Mouse (Mus musculus): Measurements from ENCODE around the gene Padi4.

DNA sequence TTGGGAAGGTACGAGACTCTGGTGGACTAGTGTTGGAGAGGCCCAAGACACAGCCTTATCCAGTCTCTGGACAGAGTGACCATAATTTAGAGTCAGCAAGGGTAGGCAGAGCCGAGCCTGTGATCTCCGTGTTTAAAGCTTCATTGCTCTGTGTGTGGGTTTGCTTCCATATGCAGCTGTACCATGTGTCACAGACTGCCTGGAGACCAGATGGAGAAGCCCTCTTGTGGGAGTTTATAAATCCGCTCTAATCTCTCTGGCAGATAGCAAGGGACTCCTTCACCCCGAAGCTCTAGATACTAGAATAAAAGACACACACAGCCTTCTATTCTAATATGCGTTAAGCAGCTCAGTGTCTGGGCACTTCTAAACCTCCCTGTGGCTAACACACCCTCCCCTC lies 49.3 kb downstream of the Padi4 start:
- TF ChIP-seq MAX (IDR thresholded peaks at IDR 0.05; ENCODE audit: low read length) (no peak), ELF1 (IDR thresholded peaks at IDR 0.05; ENCODE audit: low read depth, low read length) (no peak), CTCF (conservative IDR thresholded peaks at IDR 0.05 in 1 of 2, IDR thresholded peaks at IDR 0.05 in 1 of 2; ENCODE audit: low read depth in 2 of 2, low read length in 2 of 2) (no peak), ZC3H11A (IDR thresholded peaks at IDR 0.05; ENCODE audit: low read depth, low read length) (no peak), ZNF384 (IDR thresholded peaks at IDR 0.05; ENCODE audit: low read depth, low read length) (no peak), POLR2A (IDR thresholded peaks at IDR 0.05; ENCODE audit: low read depth, low read length) (no peak; the same call in 1 of the 2 replicates), POLR2AphosphoS2 (IDR thresholded peaks at IDR 0.05; ENCODE audit: low read depth, low read length) (no peak), ZMIZ1 (IDR thresholded peaks at IDR 0.05; ENCODE audit: low read depth, low read length) (no peak), CHD2 (IDR thresholded peaks at IDR 0.05; ENCODE audit: low read length) (no peak)

Data from CH12.LX (cell line).